Mouse (Mus musculus) limb, embryonic 13.5 days (tissue): ENCODE results near the gene Dhx29. TPM values are rescaled to one million over a fixed set of nuclear protein-coding genes. Genes with fewer than 3 reads are reported as not detected.

Experiments
- ATAC-seq: fragments of 200-750 bp; cut with Nextera tagmentation; 2 replicates; pipeline ENCODE4 v1.8.0; 2017; ENCODE audit warnings: low read depth, moderate number of reproducible peaks, moderate TSS enrichment; ENCODE audit not compliant: low FRiP score
- H3K27ac ChIP-seq: fragments of 300-500 bp; sonication (generic); 2 replicates; pipeline ENCODE4 v1.5.1; 2015; ENCODE audit warnings: inconsistent platforms, mild to moderate bottlenecking, moderate library complexity
- H3K27me3 ChIP-seq: fragments of 300-500 bp; sonication (generic); 2 replicates; pipeline ENCODE4 v1.6.1; 2015; ENCODE audit warnings: mild to moderate bottlenecking, inconsistent platforms
- H3K36me3 ChIP-seq: fragments of 300-500 bp; sonication (generic); 2 replicates; pipeline ENCODE4 v1.6.1; 2015; ENCODE audit warnings: inconsistent platforms, mild to moderate bottlenecking, moderate library complexity
- H3K4me1 ChIP-seq: fragments of 300-500 bp; sonication (generic); 2 replicates; pipeline ENCODE4 v1.6.1; 2015; ENCODE audit warnings: inconsistent platforms
- H3K4me2 ChIP-seq: fragments of 300-500 bp; sonication (generic); replicated peaks from 2 replicates; pipeline ENCODE4 v1.6.1; 2015; ENCODE audit warnings: inconsistent platforms, mild to moderate bottlenecking, moderate library complexity
- H3K4me3 ChIP-seq: fragments of 300-500 bp; sonication (generic); 2 replicates; pipeline ENCODE4 v1.5.1; 2015; ENCODE audit warnings: moderate library complexity, mild to moderate bottlenecking, inconsistent platforms
- H3K9ac ChIP-seq: fragments of 300-500 bp; sonication (generic); 2 replicates; pipeline ENCODE4 v1.6.1; 2015; ENCODE audit warnings: mild to moderate bottlenecking, inconsistent platforms
- H3K9me3 ChIP-seq: fragments of 300-500 bp; sonication (generic); 2 replicates; pipeline ENCODE4 v1.6.1; 2016; ENCODE audit warnings: inconsistent platforms
- WGBS: fragments of 180-500 bp; shearing (Covaris S2); methylation state at CpG from one replicate; pipeline ENCODE4 v1.1.7; 2015; 5-methylcytosine and 5-hydroxymethylcytosine counted together
- polyA plus RNA-seq: library from polyadenylated mRNA; unstranded; fragments of >200 nt; fragmentation: Nextera tagmentation; extraction: Ambion mirVana; gene quantifications from 2 replicates; pipeline ENCODE4 v1.2.1, GENCODE M21; 2015

The Dhx29 gene
- polyA plus RNA-seq, 1 experiment from 2014 or later, result 31.3 TPM

DNA sequence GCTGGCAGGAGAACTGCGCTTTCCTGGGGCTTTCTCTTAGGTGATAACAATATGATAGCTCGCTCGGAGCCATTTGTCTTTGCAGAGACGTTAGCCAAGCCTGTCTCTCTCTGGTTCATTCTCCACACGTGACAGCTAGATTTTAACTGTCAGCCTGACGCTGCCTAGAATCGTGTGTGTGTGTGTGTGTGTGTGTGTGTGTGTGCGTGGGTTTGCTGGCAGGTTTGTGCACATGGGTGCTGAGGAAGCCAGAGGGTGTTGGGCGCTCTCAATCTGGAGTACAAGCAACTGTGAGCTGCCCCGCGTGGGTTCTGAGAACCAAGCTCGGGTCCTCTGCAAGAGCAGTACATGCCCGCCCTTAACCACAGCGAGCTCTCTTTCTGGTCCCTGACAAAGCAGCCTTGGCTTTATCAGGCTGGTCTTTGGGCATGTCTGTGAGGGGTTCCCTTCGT, 14.7 kb downstream of the Dhx29 start:
- H3K4me2 ChIP-seq, result no peak overlapping the region
- peaks cover 85% of the 10 kb centered on the region for H3K36me3 ChIP-seq
- H3K27ac ChIP-seq, result no peak overlapping the region
- H3K4me1 ChIP-seq, result no peaks in the 10 kb centered on the region
- no peaks in the 10 kb centered on the region for H3K9me3 ChIP-seq
- WGBS, result 55% methylated on average over 15 of the region's 15 CpGs
- ATAC-seq, result no peak
- H3K27me3 ChIP-seq, result no peaks in the 10 kb centered on the region
- no peak overlapping the region for H3K9ac ChIP-seq
- no peak overlapping the region for H3K4me3 ChIP-seq

GRCm38 (mm10) chr13:112945312-112945711, 18.1 kb downstream of the Dhx29 start:
- Histone ChIP-seq H3K27me3 (no peaks in the 10 kb centered on the region), H3K27ac (no peak overlapping the region), H3K9me3 (no peaks in the 10 kb centered on the region), H3K4me2 (no peak overlapping the region), H3K36me3 (peaks cover 87% of the 10 kb centered on the region), H3K9ac (no peak overlapping the region), H3K4me3 (no peak overlapping the region), H3K4me1 (no peaks in the 10 kb centered on the region)
- WGBS, result 94% methylated on average over 9 of the region's 9 CpGs
- no peak for ATAC-seq

DNA sequence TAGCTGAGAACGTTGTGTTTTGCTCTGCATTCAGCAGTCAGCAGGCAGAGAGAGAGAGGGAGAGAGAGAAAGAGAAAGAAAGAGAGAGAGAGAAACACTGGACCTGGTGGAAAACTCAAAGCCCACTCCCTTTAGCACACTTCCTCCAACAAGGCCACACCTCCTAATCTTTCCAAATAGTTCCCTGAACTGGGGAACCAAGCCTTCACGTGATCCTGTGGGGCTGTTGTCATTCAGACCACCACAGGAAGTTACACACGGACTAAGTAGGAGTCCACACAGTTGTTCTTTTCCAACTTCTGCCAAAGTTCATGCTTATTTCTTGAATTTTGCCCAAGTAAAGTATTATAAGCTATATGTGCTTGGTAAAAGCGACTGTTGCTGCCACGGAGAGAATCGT, 18.6 kb downstream of the Dhx29 start:
- no peaks in the 10 kb centered on the region for H3K9me3 ChIP-seq
- peaks cover 88% of the 10 kb centered on the region for H3K36me3 ChIP-seq
- H3K27me3 ChIP-seq, result no peaks in the 10 kb centered on the region
- no peak for ATAC-seq
- H3K27ac ChIP-seq, result no peak overlapping the region
- H3K4me2 ChIP-seq, result no peak overlapping the region
- H3K4me3 ChIP-seq, result no peak overlapping the region
- H3K4me1 ChIP-seq, result no peaks in the 10 kb centered on the region
- WGBS, result 89% methylated on average over 6 of the region's 6 CpGs
- H3K9ac ChIP-seq, result no peak overlapping the region

- no peak overlapping the region for H3K4me2 ChIP-seq
- H3K4me1 ChIP-seq, result no peaks in the 10 kb centered on the region
- H3K27ac ChIP-seq, result no peak overlapping the region
- H3K9me3 ChIP-seq, result no peaks in the 10 kb centered on the region
- H3K9ac ChIP-seq, result no peak overlapping the region
- ATAC-seq, result no peak
- H3K27me3 ChIP-seq, result no peaks in the 10 kb centered on the region
- 92% methylated on average over 8 of the region's 8 CpGs for WGBS
- no peak overlapping the region for H3K4me3 ChIP-seq
- peaks cover 87% of the 10 kb centered on the region for H3K36me3 ChIP-seq
Measured at GRCm38 (mm10) chr13:112954067-112954466, 26.8 kb downstream of the Dhx29 start.

DNA sequence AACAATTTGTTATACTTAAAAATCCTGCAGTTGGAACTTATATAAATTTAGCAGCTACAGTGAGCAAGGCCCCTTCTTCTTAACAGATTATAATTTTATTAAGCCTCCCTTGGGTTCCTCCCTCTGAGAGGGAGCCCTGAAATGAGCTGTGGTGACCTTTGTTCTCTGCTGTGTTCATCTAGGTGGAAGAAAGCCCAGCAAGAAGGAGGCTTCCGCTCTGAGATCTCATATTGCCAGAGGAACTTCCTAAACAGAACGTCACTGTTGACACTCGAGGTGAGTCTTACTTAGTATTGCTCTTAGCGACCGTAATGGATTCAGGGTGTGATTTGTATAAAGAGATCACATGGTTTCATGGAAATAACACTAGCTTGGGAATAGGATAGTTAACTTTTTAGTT, 35.8 kb downstream of the Dhx29 start:
- 81% methylated on average over 5 of the region's 5 CpGs for WGBS
- H3K27ac ChIP-seq, result no peak overlapping the region
- H3K4me2 ChIP-seq, result no peak overlapping the region
- no peaks in the 10 kb centered on the region for H3K4me1 ChIP-seq
- no peak overlapping the region for H3K9ac ChIP-seq
- no peaks in the 10 kb centered on the region for H3K9me3 ChIP-seq
- no peak for ATAC-seq
- H3K36me3 ChIP-seq, result peaks cover 81% of the 10 kb centered on the region
- H3K4me3 ChIP-seq, result no peak overlapping the region
- H3K27me3 ChIP-seq, result no peaks in the 10 kb centered on the region

- Histone ChIP-seq H3K27ac (no peak overlapping the region), H3K27me3 (no peaks in the 10 kb centered on the region), H3K9me3 (no peaks in the 10 kb centered on the region), H3K9ac (no peak overlapping the region), H3K4me1 (no peaks in the 10 kb centered on the region), H3K4me3 (no peak overlapping the region), H3K4me2 (no peak overlapping the region), H3K36me3 (peaks cover 82% of the 10 kb centered on the region)
- WGBS, result 91% methylated on average over 12 of the region's 12 CpGs
- no peak for ATAC-seq
Measured at GRCm38 (mm10) chr13:112964421-112964820, 37.2 kb downstream of the Dhx29 start.

DNA sequence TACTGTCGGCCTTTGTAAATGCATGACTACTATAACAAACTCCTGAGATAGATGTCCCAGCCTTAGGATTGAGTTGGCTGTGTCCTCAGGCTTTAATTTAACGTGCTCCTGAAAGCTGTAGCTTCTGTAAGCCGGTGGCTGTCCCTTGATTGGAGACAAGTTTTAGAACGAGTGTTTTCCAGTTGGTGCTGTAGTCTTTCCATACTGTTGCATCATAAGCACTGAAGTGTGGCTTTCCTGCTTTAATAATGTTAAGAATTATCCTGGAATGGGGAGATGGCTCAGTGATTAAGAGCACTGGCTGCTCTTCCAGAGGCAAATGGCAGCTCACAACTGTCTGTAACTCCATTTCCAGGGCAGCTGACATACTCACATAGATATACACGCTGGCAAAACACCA, 40.0 kb downstream of the Dhx29 start:
- H3K9me3 ChIP-seq, result no peaks in the 10 kb centered on the region
- H3K4me1 ChIP-seq, result no peaks in the 10 kb centered on the region
- peaks cover 64% of the 10 kb centered on the region for H3K36me3 ChIP-seq
- no peak overlapping the region for H3K4me2 ChIP-seq
- H3K27ac ChIP-seq, result no peak overlapping the region
- H3K27me3 ChIP-seq, result no peaks in the 10 kb centered on the region
- no peak overlapping the region for H3K4me3 ChIP-seq
- ATAC-seq, result no peak
- no peak overlapping the region for H3K9ac ChIP-seq
- WGBS, result 89% methylated on average over 5 of the region's 5 CpGs

- Histone ChIP-seq H3K27me3 (peaks cover 23% of the 10 kb centered on the region), H3K9me3 (no peaks in the 10 kb centered on the region), H3K4me1 (peaks cover 4% of the 10 kb centered on the region; the same call in 1 of the 2 replicates), H3K9ac (no peak overlapping the region; the same call in 1 of the 2 replicates), H3K27ac (no peak overlapping the region), H3K4me2 (peak overlapping the region; percentile 50), H3K36me3 (no peaks in the 10 kb centered on the region), H3K4me3 (no peak overlapping the region)
- no peak for ATAC-seq
- 38% methylated on average over 10 of the region's 10 CpGs for WGBS
Measured at GRCm38 (mm10) chr13:112976720-112977119, 49.5 kb downstream of the Dhx29 start.

- Histone ChIP-seq H3K27me3 (peaks cover 62% of the 10 kb centered on the region), H3K4me3 (peak overlapping the region; percentile 56; the same call in 1 of the 2 replicates), H3K9me3 (no peaks in the 10 kb centered on the region), H3K9ac (no peak overlapping the region), H3K36me3 (no peaks in the 10 kb centered on the region), H3K4me1 (peaks cover 46% of the 10 kb centered on the region), H3K27ac (no peak overlapping the region), H3K4me2 (peak overlapping the region; percentile 94; the same call in 1 of the 2 replicates)
- no peak for ATAC-seq
- WGBS, result 7% methylated on average over 17 of the region's 18 CpGs
Measured at GRCm38 (mm10) chr13:112985605-112986450, 58.6 kb downstream of the Dhx29 start.

DNA sequence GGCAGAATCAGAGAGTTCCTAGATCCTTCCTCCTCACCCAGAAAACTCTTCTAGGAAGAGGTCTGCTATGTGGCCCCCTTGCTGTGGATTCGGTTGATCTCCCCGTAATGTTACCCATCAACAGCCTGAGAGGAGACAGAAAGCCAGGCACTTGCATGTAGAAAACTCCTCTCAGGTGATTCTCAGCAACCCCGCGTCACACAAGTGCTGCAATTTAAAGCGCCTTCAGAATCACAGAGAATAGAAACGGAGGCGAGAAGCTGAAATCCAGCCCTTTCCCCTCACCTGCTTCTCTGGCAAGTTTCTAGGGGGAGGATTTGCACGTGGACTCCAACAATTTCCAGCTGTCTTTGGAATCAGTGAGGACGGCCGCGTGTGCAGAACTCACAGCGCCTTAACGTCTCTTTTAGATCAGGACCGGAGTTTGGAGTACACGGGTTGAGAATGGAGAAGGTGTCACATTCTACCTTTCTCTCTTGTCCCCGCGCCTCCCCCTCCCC, 59.2 kb downstream of the Dhx29 start:
- Histone ChIP-seq H3K4me1 (peaks cover 46% of the 10 kb centered on the region), H3K9me3 (no peaks in the 10 kb centered on the region), H3K36me3 (no peaks in the 10 kb centered on the region), H3K27me3 (peaks cover 69% of the 10 kb centered on the region), H3K4me3 (peak overlapping the region; percentile 56), H3K9ac (no peak overlapping the region), H3K4me2 (peak overlapping the region; percentile 94), H3K27ac (no peak overlapping the region)
- WGBS, result under 1% methylated on average over 17 of the region's 17 CpGs
- ATAC-seq, result no peak

GRCm38 (mm10) chr13:112987532-112987943, 60.3 kb downstream of the Dhx29 start, which contains the start of gene Ccno:
Ccno (plus strand) TSS chr13:112987802.
- peak within 1 kb of the TSS; percentile 56 for H3K4me3 ChIP-seq
- no peaks in the 10 kb centered on the region for H3K9me3 ChIP-seq
- ATAC-seq, result peak; percentile 98
- H3K4me1 ChIP-seq, result peaks cover 46% of the 10 kb centered on the region
- H3K27ac ChIP-seq, result no peak within 1 kb of the TSS
- H3K27me3 ChIP-seq, result peaks cover 73% of the 10 kb centered on the region
- no peaks in the 10 kb centered on the region for H3K36me3 ChIP-seq
- peak within 1 kb of the TSS; percentile 69 for H3K9ac ChIP-seq
- H3K4me2 ChIP-seq, result peak within 1 kb of the TSS; percentile 94
- WGBS, result 0% methylated on average over 44 of the region's 47 CpGs

DNA sequence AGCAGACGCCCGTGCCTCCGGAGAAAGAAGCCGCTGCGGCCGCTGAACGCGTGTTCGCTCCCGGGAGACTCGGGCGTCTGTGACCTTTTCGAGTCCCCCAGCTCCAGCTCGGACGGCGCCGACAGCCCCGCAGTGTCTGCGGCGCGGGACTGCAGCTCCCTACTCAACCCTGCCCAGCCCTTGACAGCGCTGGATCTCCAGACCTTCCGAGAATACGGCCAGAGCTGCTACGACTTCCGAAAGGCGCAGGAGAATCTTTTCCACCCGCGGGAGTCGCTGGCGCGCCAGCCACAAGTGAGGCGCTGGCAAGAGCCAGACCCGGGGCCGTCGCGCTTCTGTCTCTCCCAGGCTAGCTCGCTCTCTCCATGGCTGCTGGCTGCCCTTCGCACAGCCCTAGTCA, 60.7 kb downstream of the Dhx29 start:
- Histone ChIP-seq H3K36me3 (no peaks in the 10 kb centered on the region), H3K27me3 (peaks cover 76% of the 10 kb centered on the region), H3K27ac (no peak overlapping the region), H3K4me2 (peak overlapping the region; percentile 94), H3K9me3 (no peaks in the 10 kb centered on the region), H3K4me1 (peaks cover 46% of the 10 kb centered on the region), H3K4me3 (peak overlapping the region; percentile 56), H3K9ac (peak overlapping the region; percentile 69)
- under 1% methylated on average over 38 of the region's 39 CpGs for WGBS
- peak; percentile 37 for ATAC-seq
